Mouse (Mus musculus): ENCODE results near the gene 2010111I01Rik.

- no peak for TF ChIP-seq POLR2A (IDR thresholded peaks at IDR 0.05; ENCODE audit: control insufficient read depth in 1 of 2, insufficient read depth in 1 of 2, low read depth in 1 of 2, low read length in 2 of 2, poor library complexity in 1 of 2)
- no peak for TF ChIP-seq MEF2A (IDR thresholded peaks at IDR 0.05; ENCODE audit: extremely low read depth, insufficient replicate concordance, low read depth, low read length, poor library complexity, severe bottlenecking)
- TF ChIP-seq TAL1 (IDR thresholded peaks at IDR 0.05; ENCODE audit: low read length): no peak
- TF ChIP-seq TBP (IDR thresholded peaks at IDR 0.05; ENCODE audit: low read depth, low read length): no peak
- TF ChIP-seq POLR2AphosphoS2 (IDR thresholded peaks at IDR 0.05; ENCODE audit: low read length): no peak
- TF ChIP-seq CTCF (IDR thresholded peaks at IDR 0.05 in 2 of 3, conservative IDR thresholded peaks at IDR 0.05 in 1 of 3; ENCODE audit: control insufficient read depth in 1 of 3, insufficient read depth in 1 of 3, low read depth in 2 of 3, low read length in 3 of 3, poor library complexity in 1 of 3, severe bottlenecking in 1 of 3): no peak
- no peak for TF ChIP-seq ZC3H11A (IDR thresholded peaks at IDR 0.05; ENCODE audit: low read depth, low read length)
- no peak for TF ChIP-seq ELF1 (IDR thresholded peaks at IDR 0.05; ENCODE audit: low read depth, low read length)
- no peak for TF ChIP-seq TCF12 (IDR thresholded peaks at IDR 0.05; ENCODE audit: low read depth, low read length)
- no peak for TF ChIP-seq POLR2AphosphoS5 (IDR thresholded peaks at IDR 0.05; ENCODE audit: borderline replicate concordance, low read depth, low read length)
- no peak for TF ChIP-seq ZMIZ1 (IDR thresholded peaks at IDR 0.05; ENCODE audit: low read depth, low read length)
Measured at GRCm38 (mm10) chr13:63241665-63242064, 277.0 kb downstream of the 2010111I01Rik start.

Data from MEL (cell line).